Mouse (Mus musculus) adrenal gland, adult 2 months (tissue): ENCODE measurements around the gene Prrg3. TPM values are rescaled to one million over a fixed set of nuclear protein-coding genes. Genes with fewer than 3 reads are reported as not detected.
"Not testable (repeated sequence)": the region's sequence is repeated elsewhere in the genome, so short reads cannot be mapped to it uniquely, and the experiment has no call there.

Source experiments
- DNase-seq: peaks from one replicate; pipeline ENCODE4 v3.0.0; 2021
- long read RNA-seq: library from polyadenylated mRNA; stranded (forward); transcript quantifications from one replicate; pipeline ENCODE4 v2.0.0, GENCODE M21; 2021
- polyA plus RNA-seq: library from polyadenylated mRNA; depleted of rRNA; stranded (reverse); fragments of >200 nt; gene quantifications from 2 replicates; pipeline ENCODE4 v1.2.3, GENCODE M21; 2012; rRNA removed
- total RNA-seq, 2 experiments: library from RNA; stranded (reverse); gene quantifications; 2 replicates each; pipeline ENCODE4 v1.2.3; 2021

The Prrg3 gene
- total RNA-seq: 10 to 100 TPM; 12.1 to 14.4 TPM
- polyA plus RNA-seq: 3.2 and 4.2 TPM in 2 replicates
- long read RNA-seq, partial matches to known transcripts: 0 of 1 reads
- long read RNA-seq, other reads (novel, unspliced or antisense): 1 of 1 reads

GRCm38 (mm10) chrX:71962073-71963051 is at the start of gene Prrg3:
Gene Prrg3, plus strand, starts transcription at chrX:71962624.
- DNase-seq: peak; percentile 36

- peak; percentile 36 for DNase-seq
Measured at GRCm38 (mm10) chrX:71946631-71947030, 15.8 kb upstream of the Prrg3 start.

DNA sequence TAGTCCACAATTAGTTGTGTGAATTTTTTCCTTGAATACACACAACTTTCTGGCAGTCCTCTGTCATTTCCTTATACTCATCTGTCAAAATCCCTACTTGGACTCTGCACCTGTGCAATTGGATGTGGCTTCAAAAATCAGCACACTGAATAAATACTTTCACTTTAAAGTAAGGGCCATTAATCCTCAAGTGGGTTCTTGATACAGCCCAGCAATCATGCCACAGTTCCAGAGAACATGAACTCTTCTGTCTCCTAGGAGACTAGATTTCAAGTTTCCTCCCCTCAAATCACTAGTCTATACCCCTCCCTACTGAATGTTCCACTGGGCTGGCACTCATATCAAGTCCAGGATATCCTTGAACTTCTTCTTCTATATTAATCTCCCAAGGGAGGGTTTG is 4.1 kb upstream of the Prrg3 start:
- DNase-seq: no peak

DNA sequence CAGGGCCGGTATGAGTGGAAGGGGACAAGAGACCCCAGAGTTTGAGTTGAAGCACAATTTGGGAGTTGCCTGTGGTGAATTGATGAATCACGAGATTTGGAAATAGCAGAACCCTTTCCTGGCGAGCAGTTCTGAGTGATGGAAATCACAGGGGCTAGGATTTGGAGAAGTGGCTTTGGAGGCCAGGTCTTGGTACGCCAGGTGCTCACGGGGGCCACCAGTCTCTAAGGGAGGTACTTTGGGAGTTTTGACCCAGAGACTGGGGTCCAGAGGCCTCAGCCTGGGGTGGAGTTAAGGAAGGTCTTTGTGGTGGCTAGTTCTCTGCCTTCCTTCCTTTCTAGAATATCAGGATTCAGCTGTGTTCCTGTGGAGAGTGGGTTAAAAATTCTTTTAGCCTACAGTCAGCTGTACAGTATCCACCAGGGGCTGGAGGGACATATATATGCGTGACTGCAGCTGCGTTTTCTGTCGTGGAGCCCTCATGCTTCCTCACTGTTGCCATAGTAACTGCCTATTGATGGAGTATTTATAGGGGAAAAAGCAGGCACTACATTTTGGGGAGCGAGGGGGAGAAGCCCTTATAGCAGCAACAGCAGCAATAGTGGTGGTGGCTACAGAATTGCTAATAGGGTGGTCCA is 970 bp downstream of the Prrg3 start:
- no peak for DNase-seq

GRCm38 (mm10) chrX:71968216-71968615 is 5.8 kb downstream of the Prrg3 start:
- no peak for DNase-seq

DNA sequence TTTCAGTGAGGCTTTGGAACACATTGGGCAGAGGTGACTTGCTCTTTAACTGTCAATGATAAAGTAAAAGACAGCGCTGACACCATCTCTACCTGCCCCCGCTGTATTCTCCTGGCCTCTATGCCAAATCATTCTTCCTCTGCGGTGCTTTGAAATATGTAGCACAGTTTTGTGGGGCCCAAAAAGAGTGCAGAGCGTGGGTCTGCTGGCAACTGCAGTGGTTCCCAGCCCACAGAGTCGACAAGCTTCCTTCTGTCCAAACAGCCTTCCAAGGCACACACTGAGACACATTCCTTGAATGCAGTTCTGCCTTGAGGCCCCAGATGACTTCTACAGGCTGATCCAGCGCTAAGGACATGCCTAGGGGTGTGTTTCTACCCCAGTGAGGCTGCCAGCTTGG is 6.4 kb downstream of the Prrg3 start:
- no peak for DNase-seq

DNA sequence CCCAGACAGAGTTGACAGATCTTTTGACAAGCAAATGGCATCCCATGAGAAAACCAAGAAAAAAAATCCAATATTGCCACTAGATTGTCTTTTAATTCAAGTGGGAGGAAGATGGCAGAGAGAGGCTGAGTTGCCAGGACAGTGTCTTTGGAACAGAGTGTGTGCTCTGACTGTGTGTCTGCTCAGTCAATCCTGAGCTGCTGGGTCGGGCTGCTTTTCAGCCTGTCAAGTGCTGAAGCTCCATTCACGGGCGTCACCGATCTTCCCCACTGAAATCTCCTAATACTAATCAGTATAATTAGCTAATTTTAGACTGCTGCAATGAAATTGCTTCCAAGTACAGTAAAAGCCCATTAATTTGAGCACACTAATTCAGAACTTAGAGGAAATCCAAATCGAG is 8.9 kb downstream of the Prrg3 start:
- DNase-seq: no peak

- no peak for DNase-seq
Measured at GRCm38 (mm10) chrX:71972686-71973085, 10.3 kb downstream of the Prrg3 start, which contains the start of gene Fate1. Gene Fate1, plus strand, starts transcription at chrX:71972986.

DNA sequence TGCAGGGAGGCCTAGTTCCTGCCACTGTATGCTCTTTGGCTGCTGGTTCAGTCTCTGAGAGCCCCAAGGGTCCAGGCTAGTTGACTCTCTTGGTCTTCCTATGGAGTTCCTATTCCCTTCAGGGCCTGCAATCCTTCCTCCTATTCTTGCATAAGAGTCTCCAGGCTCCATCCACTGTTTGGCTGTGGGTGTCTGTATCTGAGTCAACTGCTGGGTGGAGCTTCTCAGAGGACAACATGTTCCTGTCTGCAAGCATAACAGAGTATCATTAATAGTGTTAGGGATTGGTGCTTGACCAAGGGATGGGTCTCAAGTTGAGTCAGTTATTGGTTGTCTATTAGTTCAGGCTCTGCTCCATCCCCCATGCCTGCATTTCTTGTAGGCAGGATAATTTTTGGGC is 15.3 kb downstream of the Prrg3 start:
- DNase-seq: not testable (repeated sequence)

- peak; percentile 27 for DNase-seq
Measured at GRCm38 (mm10) chrX:71980443-71980842, 18.0 kb downstream of the Prrg3 start.

- no peak for DNase-seq
Measured at GRCm38 (mm10) chrX:71981322-71981721, 18.9 kb downstream of the Prrg3 start.

GRCm38 (mm10) chrX:71983205-71983604 is 20.8 kb downstream of the Prrg3 start:
- DNase-seq: no peak

- DNase-seq: no peak
Measured at GRCm38 (mm10) chrX:71983775-71984174, 21.4 kb downstream of the Prrg3 start.

DNA sequence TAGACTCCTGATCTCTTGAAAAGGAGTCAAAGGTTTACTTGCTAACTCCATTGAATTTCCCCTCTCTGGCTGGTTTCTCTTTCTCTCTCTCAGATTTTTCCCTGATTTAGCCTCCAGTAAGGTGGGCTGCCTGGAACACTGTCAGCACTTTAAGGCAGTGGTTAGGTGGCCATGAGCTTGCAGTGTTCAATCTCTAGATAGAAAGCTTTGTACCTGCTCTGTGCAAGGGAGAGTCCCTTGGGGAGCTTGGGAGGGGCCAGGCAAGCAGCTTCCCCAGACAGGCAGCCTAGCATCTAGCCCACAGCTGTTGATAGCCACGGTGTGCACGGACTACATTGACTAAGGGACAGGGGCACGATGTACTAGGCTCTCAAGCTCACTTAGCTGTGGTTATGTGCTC is 29.1 kb downstream of the Prrg3 start, which contains the start of gene Cnga2:
Gene Cnga2, plus strand, starts transcription at position 301 of the 400 bp plus-strand sequence.
- DNase-seq: no peak

- no peak for DNase-seq
Measured at GRCm38 (mm10) chrX:71995972-71996371, 33.5 kb downstream of the Prrg3 start.

GRCm38 (mm10) chrX:72009930-72010329 is 47.5 kb downstream of the Prrg3 start:
- DNase-seq: no peak

GRCm38 (mm10) chrX:72012236-72012635 is 49.8 kb downstream of the Prrg3 start:
- no peak for DNase-seq

- peak; percentile 23 for DNase-seq
Measured at GRCm38 (mm10) chrX:72012804-72013203, 50.4 kb downstream of the Prrg3 start.

GRCm38 (mm10) chrX:72022241-72022640 is 59.8 kb downstream of the Prrg3 start:
- DNase-seq: no peak
